Mouse (Mus musculus): ENCODE measurements at regions not wholly inside any gene's neighbourhood (a gene's known extent, or its start where the extent isn't known, plus 50 kb on each side); places are given as distances from the start of the nearest gene placed in this dataset.

GRCm38 (mm10) chr12:107852921-107853320, 150.5 kb downstream of the Bcl11b start:
- H3K4me2 ChIP-seq (ENCODE audit: low read length) = no peak overlapping the region
- no peak for DNase-seq (ENCODE audit: low spot score)

GRCm38 (mm10) chr12:107855547-107855946, 147.9 kb downstream of the Bcl11b start:
- ATAC-seq (replicated peaks; ENCODE audit: low FRiP score, low read depth) = no peak
- no peaks in the 10 kb centered on the region for H3K4me1 ChIP-seq (replicated peaks; ENCODE audit: insufficient read depth, low read length)
- no peak overlapping the region for H3K4me3 ChIP-seq (replicated peaks; ENCODE audit: low read depth, low read length)
- TF ChIP-seq CTCF (IDR thresholded peaks at IDR 0.05; ENCODE audit: low read depth) = no peak
- H3K27ac ChIP-seq = no peak overlapping the region
- H3K9ac ChIP-seq (ENCODE audit: low read depth, low read length) = no peak overlapping the region
- H3K4me2 ChIP-seq (ENCODE audit: low read length) = no peak overlapping the region
- WGBS = 58% methylated on average over 4 of the region's 4 CpGs
- no peak for DNase-seq (ENCODE audit: low spot score)
- H3K27me3 ChIP-seq (ENCODE audit: insufficient read depth, low read length) = no peaks in the 10 kb centered on the region
- no peaks in the 10 kb centered on the region for H3K36me3 ChIP-seq (ENCODE audit: insufficient read depth, low read length)
- H3K9me3 ChIP-seq (replicated peaks; ENCODE audit: low read length) = no peaks in the 10 kb centered on the region

More at GRCm38 (mm10) chr12:107852921-107853320, 150.5 kb downstream of the Bcl11b start:
- H3K27me3 ChIP-seq (ENCODE audit: insufficient read depth, low read length) = no peaks in the 10 kb centered on the region
- no peaks in the 10 kb centered on the region for H3K9me3 ChIP-seq (replicated peaks; ENCODE audit: low read length)
- 51% methylated on average over 7 of the region's 7 CpGs for WGBS
- H3K36me3 ChIP-seq (ENCODE audit: insufficient read depth, low read length) = no peaks in the 10 kb centered on the region
- no peak overlapping the region for H3K4me3 ChIP-seq (replicated peaks; ENCODE audit: low read depth, low read length)
- no peaks in the 10 kb centered on the region for H3K4me1 ChIP-seq (replicated peaks; ENCODE audit: insufficient read depth, low read length)
- H3K9ac ChIP-seq (ENCODE audit: low read depth, low read length) = no peak overlapping the region
- TF ChIP-seq CTCF (IDR thresholded peaks at IDR 0.05; ENCODE audit: low read depth) = no peak
- no peak for ATAC-seq (replicated peaks; ENCODE audit: low FRiP score, low read depth)
- no peak overlapping the region for H3K27ac ChIP-seq

- TF ChIP-seq CTCF (IDR thresholded peaks at IDR 0.05; ENCODE audit: low read depth) = no peak
- no peak for DNase-seq (ENCODE audit: low spot score)
- Histone ChIP-seq H3K9me3 (replicated peaks; ENCODE audit: low read length) (no peaks in the 10 kb centered on the region), H3K27ac (no peak overlapping the region), H3K4me2 (ENCODE audit: low read length) (no peak overlapping the region), H3K36me3 (ENCODE audit: insufficient read depth, low read length) (no peaks in the 10 kb centered on the region), H3K4me3 (replicated peaks; ENCODE audit: low read depth, low read length) (no peak overlapping the region), H3K4me1 (replicated peaks; ENCODE audit: insufficient read depth, low read length) (no peaks in the 10 kb centered on the region), H3K9ac (ENCODE audit: low read depth, low read length) (no peak overlapping the region), H3K27me3 (ENCODE audit: insufficient read depth, low read length) (no peaks in the 10 kb centered on the region)
- WGBS = 60% methylated on average over 6 of the region's 6 CpGs
- peak; percentile 35; the same call in 1 of the 2 replicates for ATAC-seq (replicated peaks; ENCODE audit: low FRiP score, low read depth)
These were observed 146.9 kb downstream of the Bcl11b start for GRCm38 (mm10) chr12:107856421-107857043.

GRCm38 (mm10) chr12:107858536-107859280, 144.7 kb downstream of the Bcl11b start:
- Histone ChIP-seq H3K27ac (no peak overlapping the region), H3K4me2 (ENCODE audit: low read length) (no peak overlapping the region), H3K27me3 (ENCODE audit: insufficient read depth, low read length) (no peaks in the 10 kb centered on the region), H3K36me3 (ENCODE audit: insufficient read depth, low read length) (no peaks in the 10 kb centered on the region), H3K4me1 (replicated peaks; ENCODE audit: insufficient read depth, low read length) (no peaks in the 10 kb centered on the region), H3K9me3 (replicated peaks; ENCODE audit: low read length) (no peaks in the 10 kb centered on the region), H3K4me3 (replicated peaks; ENCODE audit: low read depth, low read length) (no peak overlapping the region), H3K9ac (ENCODE audit: low read depth, low read length) (no peak overlapping the region)
- TF ChIP-seq CTCF (IDR thresholded peaks at IDR 0.05; ENCODE audit: low read depth) = no peak
- WGBS = 48% methylated on average over 10 of the region's 10 CpGs
- DNase-seq (ENCODE audit: low spot score) = no peak
- no peak for ATAC-seq (replicated peaks; ENCODE audit: low FRiP score, low read depth)

- no peak overlapping the region for H3K27ac ChIP-seq
- H3K9ac ChIP-seq (ENCODE audit: low read depth, low read length) = no peak overlapping the region
These were observed 143.7 kb downstream of the Bcl11b start for GRCm38 (mm10) chr12:107859750-107860149.

GRCm38 (mm10) chr12:107860358-107860757, 143.0 kb downstream of the Bcl11b start:
- no peak for ATAC-seq (replicated peaks; ENCODE audit: low FRiP score, low read depth)
- no peak for TF ChIP-seq CTCF (IDR thresholded peaks at IDR 0.05; ENCODE audit: low read depth)
- no peak for DNase-seq (ENCODE audit: low spot score)

More at GRCm38 (mm10) chr12:107859750-107860149, 143.7 kb downstream of the Bcl11b start:
- no peaks in the 10 kb centered on the region for H3K27me3 ChIP-seq (ENCODE audit: insufficient read depth, low read length)
- WGBS = 23% methylated on average over 8 of the region's 8 CpGs
- no peak for TF ChIP-seq CTCF (IDR thresholded peaks at IDR 0.05; ENCODE audit: low read depth)
- no peak overlapping the region for H3K4me3 ChIP-seq (replicated peaks; ENCODE audit: low read depth, low read length)
- H3K4me2 ChIP-seq (ENCODE audit: low read length) = no peak overlapping the region
- no peak for DNase-seq (ENCODE audit: low spot score)
- H3K4me1 ChIP-seq (replicated peaks; ENCODE audit: insufficient read depth, low read length) = no peaks in the 10 kb centered on the region
- ATAC-seq (replicated peaks; ENCODE audit: low FRiP score, low read depth) = no peak
- H3K36me3 ChIP-seq (ENCODE audit: insufficient read depth, low read length) = no peaks in the 10 kb centered on the region
- H3K9me3 ChIP-seq (replicated peaks; ENCODE audit: low read length) = no peaks in the 10 kb centered on the region

More at GRCm38 (mm10) chr12:107860358-107860757, 143.0 kb downstream of the Bcl11b start:
- Histone ChIP-seq H3K4me1 (replicated peaks; ENCODE audit: insufficient read depth, low read length) (no peaks in the 10 kb centered on the region), H3K36me3 (ENCODE audit: insufficient read depth, low read length) (no peaks in the 10 kb centered on the region), H3K9me3 (replicated peaks; ENCODE audit: low read length) (no peaks in the 10 kb centered on the region), H3K4me2 (ENCODE audit: low read length) (no peak overlapping the region), H3K9ac (ENCODE audit: low read depth, low read length) (no peak overlapping the region), H3K27me3 (ENCODE audit: insufficient read depth, low read length) (no peaks in the 10 kb centered on the region), H3K4me3 (replicated peaks; ENCODE audit: low read depth, low read length) (no peak overlapping the region), H3K27ac (no peak overlapping the region)
- WGBS = 80% methylated on average over 6 of the region's 6 CpGs

Measured in kidney, postnatal 0 days (tissue).